Mouse (Mus musculus): Measurements from ENCODE around the gene Rnf213.

GRCm38 (mm10) chr11:119514108-119514860, 121.4 kb downstream of the Rnf213 start:
- TF ChIP-seq CTCF (IDR thresholded peaks at IDR 0.05; ENCODE audit: insufficient read depth, low read length) (no peak), POLR2A (IDR thresholded peaks at IDR 0.05; ENCODE audit: borderline replicate concordance, extremely low read depth, low read depth, low read length) (no peak)
